Mouse (Mus musculus): Measurements from ENCODE around the gene C530008M17Rik. TPM values are rescaled to one million over a fixed set of nuclear protein-coding genes. Genes with fewer than 3 reads are reported as not detected.
A peak's percentile ranks its signal among the peaks of the same experiment; 100 is the strongest.

The C530008M17Rik gene
- total RNA-seq, 1 experiment from 2014 or later, result 2.8 TPM

- ATAC-seq (replicated peaks in 1 of 2; ENCODE audit: insufficient read depth in 1 of 2, low FRiP score in 2 of 2, low TSS enrichment in 1 of 2, low read depth in 1 of 2, poor library complexity in 2 of 2, severe bottlenecking in 2 of 2), result no peak
Measured at GRCm38 (mm10) chr5:76733055-76733641, 76.8 kb downstream of the C530008M17Rik start.

DNA sequence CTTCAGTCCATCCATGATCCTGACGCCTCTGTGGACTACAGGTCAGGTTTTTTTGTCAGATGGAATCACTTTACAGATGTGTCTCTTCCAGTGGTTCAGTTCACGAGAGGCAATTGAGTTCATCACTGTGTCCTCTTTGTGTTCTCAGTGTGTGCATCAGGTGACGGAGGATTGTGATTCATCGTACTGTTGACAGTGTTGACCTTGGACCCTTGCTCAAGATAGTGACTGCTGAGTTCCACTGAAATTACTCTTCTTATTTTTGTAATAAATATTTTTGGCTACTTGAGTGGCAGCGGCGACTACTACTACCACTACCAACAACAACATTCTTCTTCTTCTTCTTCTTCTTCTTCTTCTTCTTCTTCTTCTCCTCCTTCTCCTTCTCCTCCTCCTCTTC is 85.2 kb downstream of the C530008M17Rik start:
- no peak for ATAC-seq (replicated peaks in 1 of 2; ENCODE audit: insufficient read depth in 1 of 2, low FRiP score in 2 of 2, low TSS enrichment in 1 of 2, low read depth in 1 of 2, poor library complexity in 2 of 2, severe bottlenecking in 2 of 2)

DNA sequence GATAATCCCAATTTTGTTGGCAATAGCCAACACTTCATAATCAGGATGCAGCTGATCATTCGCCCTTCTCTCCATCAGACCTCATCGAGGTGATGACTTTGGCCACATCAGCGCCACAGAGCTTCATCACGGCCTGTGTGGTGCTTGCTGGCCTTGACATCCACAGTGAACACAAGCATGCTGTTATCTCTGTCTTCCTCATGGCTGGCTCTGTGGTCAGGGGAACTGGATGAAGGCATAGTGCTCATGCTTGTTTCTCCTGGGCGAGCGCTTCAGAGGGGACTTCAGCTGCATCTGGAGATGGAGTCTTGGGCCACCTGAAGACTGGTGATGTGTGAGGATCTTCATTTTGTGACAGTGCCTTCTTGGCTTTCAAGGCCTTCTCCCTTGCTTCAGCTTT is 85.8 kb downstream of the C530008M17Rik start:
- ATAC-seq (replicated peaks in 1 of 2; ENCODE audit: insufficient read depth in 1 of 2, low FRiP score in 2 of 2, low TSS enrichment in 1 of 2, low read depth in 1 of 2, poor library complexity in 2 of 2, severe bottlenecking in 2 of 2), result no peak

- no peak for ATAC-seq (replicated peaks in 1 of 2; ENCODE audit: insufficient read depth in 1 of 2, low FRiP score in 2 of 2, low TSS enrichment in 1 of 2, low read depth in 1 of 2, poor library complexity in 2 of 2, severe bottlenecking in 2 of 2)
Measured at GRCm38 (mm10) chr5:76744737-76745209, 88.5 kb downstream of the C530008M17Rik start.

DNA sequence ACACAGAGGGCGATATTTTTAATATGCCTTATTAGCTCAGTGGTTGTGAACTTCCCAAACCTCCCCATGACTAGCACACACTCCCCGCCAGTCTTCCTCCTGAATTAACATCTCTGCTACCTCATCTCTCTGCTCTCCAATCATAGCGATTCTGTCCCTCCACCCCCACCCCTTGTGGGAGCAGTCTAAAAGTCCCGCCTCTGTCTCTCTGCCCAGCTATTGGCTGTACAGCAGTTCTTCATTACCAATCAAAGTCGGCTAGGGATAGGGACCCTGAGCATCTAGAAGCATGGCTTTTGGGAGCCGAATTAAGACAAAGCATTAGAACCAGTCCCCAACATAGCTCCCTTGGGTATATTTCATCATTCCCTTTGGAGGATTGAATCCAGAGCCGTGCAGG is 91.5 kb downstream of the C530008M17Rik start:
- ATAC-seq (replicated peaks in 1 of 2; ENCODE audit: insufficient read depth in 1 of 2, low FRiP score in 2 of 2, low TSS enrichment in 1 of 2, low read depth in 1 of 2, poor library complexity in 2 of 2, severe bottlenecking in 2 of 2), result no peak

GRCm38 (mm10) chr5:76752351-76752750 is 96.0 kb downstream of the C530008M17Rik start:
- ATAC-seq (replicated peaks in 1 of 2; ENCODE audit: insufficient read depth in 1 of 2, low FRiP score in 2 of 2, low TSS enrichment in 1 of 2, low read depth in 1 of 2, poor library complexity in 2 of 2, severe bottlenecking in 2 of 2), result no peak

DNA sequence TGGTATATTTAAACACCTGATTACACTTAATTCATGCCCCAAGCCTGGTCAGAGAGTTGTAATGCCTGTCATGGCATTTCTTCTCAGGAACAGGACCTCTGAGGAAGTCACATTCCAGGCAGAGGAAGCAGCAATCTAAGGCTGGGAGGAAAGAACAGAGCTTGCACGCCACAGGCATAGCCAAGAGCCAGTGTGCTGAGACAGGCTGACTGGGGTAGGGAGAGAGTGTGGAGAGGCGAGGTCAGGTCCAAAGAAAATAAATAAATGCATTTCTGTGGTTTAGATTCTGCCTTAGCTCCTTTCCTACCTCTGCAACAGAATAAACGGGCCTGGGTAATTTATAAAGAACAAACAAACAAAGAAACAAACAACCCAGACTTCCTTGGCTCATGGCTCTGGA is 104.0 kb downstream of the C530008M17Rik start:
- ATAC-seq (replicated peaks in 1 of 2; ENCODE audit: insufficient read depth in 1 of 2, low FRiP score in 2 of 2, low TSS enrichment in 1 of 2, low read depth in 1 of 2, poor library complexity in 2 of 2, severe bottlenecking in 2 of 2), result no peak

DNA sequence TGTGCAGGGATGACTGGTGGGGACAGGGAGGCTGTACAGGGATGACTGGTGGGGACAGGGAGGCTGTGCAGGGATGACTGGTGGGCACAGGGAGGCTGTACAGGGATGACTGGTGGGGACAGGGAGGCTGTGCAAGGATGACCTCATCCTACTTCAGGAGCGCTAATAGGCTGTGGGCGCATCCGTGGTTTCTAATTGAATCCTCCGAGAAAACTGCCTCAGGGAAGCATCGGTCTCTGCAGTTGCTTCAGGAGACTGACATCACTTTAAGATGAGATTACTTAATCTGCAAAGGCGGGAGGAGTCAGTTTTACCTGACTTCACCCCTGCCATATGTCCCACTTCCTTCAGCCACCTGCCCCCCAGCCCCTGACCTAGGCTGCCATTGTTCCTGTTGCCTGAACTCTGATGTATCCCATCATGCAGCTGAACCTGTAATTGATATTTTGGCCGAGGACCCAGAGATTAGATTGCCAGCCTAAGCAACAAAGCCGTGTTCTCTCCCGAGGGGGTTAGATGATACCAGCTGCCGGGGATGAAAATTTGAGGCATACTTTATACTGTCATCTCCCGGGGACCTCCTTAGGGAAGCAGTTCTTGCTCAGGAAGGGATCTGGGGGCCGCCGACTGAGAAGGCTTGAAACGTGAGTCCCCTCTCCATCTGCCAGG is 105.9 kb downstream of the C530008M17Rik start:
- ATAC-seq (replicated peaks in 1 of 2; ENCODE audit: insufficient read depth in 1 of 2, low FRiP score in 2 of 2, low TSS enrichment in 1 of 2, low read depth in 1 of 2, poor library complexity in 2 of 2, severe bottlenecking in 2 of 2), result no peak

DNA sequence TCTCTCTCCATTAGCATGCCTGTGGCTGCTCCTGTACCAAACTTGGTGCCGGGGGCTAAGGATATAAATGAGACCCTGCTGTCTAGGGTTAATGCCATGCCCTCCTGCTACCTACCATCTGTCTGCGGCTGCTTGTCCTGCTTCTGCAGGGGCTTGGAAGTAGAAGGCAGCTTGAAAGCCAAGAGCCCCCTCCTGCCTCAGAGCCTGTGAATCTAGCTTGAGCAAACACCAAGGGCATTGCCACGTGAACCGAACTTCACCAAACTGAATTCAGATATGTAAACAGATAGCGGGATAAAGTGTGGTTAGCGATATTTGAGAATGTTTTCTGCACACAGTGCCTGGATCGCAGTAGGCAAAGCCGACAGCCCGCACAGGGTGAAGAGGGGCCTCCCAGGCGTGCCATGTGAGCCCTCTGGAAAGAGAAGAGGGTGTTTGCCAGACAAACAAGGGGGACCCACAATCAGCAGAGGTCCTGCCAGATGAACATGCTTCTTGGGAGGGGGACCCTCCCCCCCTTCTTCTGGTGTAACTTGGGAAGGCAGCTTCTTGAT is 106.9 kb downstream of the C530008M17Rik start:
- ATAC-seq (replicated peaks in 1 of 2; ENCODE audit: insufficient read depth in 1 of 2, low FRiP score in 2 of 2, low TSS enrichment in 1 of 2, low read depth in 1 of 2, poor library complexity in 2 of 2, severe bottlenecking in 2 of 2), result no peak

GRCm38 (mm10) chr5:76763731-76764130 is 107.4 kb downstream of the C530008M17Rik start:
- no peak for ATAC-seq (replicated peaks in 1 of 2; ENCODE audit: insufficient read depth in 1 of 2, low FRiP score in 2 of 2, low TSS enrichment in 1 of 2, low read depth in 1 of 2, poor library complexity in 2 of 2, severe bottlenecking in 2 of 2)

DNA sequence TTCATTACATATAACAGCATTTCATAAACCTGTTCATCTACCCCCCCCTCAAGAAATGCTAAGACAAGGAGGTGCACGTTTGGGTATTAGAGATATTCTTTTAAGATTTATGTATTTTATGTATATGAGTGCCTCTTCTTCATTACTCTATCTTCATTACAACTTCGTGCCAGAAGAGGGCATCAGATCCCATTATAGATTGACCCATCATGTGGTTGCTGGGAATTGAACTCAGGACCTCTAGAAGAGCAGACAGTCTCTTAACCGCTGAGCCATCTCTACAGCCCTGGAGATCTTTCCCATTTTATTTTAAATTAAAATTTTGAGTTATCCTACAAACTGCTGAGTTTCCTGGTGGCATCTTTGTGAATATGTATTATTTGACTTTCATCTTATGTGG is 112.7 kb downstream of the C530008M17Rik start:
- ATAC-seq (replicated peaks in 1 of 2; ENCODE audit: insufficient read depth in 1 of 2, low FRiP score in 2 of 2, low TSS enrichment in 1 of 2, low read depth in 1 of 2, poor library complexity in 2 of 2, severe bottlenecking in 2 of 2), result no peak

DNA sequence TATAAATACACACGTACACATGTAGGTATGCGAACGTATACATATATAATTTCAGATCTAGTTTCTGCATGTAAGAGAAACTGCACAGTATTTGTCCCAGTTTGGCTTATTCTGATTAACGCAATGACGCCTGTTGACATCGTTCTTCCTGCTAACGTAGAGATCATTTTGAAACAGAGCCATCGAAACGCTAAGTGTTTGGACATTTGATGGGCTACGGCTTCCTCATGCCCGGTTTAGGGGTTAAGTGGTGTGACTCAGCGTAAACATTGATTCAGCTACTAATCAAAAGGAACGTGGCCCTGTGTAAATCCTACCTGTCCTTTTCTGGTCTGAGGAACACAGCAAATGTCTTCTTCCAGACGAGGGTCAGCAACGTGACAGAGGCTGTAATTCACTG is 113.3 kb downstream of the C530008M17Rik start:
- ATAC-seq (replicated peaks in 1 of 2; ENCODE audit: insufficient read depth in 1 of 2, low FRiP score in 2 of 2, low TSS enrichment in 1 of 2, low read depth in 1 of 2, poor library complexity in 2 of 2, severe bottlenecking in 2 of 2), result peak in 1 of 2 experiments; percentile 51; a peak in 1 of 4 replicates

GRCm38 (mm10) chr5:76771371-76771770 is 115.1 kb downstream of the C530008M17Rik start:
- ATAC-seq (replicated peaks in 1 of 2; ENCODE audit: insufficient read depth in 1 of 2, low FRiP score in 2 of 2, low TSS enrichment in 1 of 2, low read depth in 1 of 2, poor library complexity in 2 of 2, severe bottlenecking in 2 of 2), result no peak

DNA sequence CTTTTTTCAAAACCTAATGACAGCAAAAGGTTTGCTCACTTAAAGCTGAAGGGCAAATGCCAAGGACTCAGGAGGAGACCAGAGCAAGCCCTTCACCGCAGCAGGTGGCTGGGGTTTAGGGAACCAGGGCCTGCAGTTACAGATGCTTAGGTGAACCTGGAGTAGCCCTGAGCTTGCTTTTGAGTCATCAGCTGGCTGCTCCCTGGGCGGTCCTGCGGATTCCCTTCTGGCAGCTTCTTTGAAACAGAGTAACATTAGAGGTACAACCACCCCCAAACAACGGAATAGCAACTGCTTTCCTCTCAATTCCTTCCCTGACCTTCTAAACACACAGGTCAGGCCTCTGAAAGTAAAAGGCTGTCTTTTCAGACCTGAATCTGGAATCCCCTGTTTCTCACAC is 116.5 kb downstream of the C530008M17Rik start:
- ATAC-seq (replicated peaks in 1 of 2; ENCODE audit: insufficient read depth in 1 of 2, low FRiP score in 2 of 2, low TSS enrichment in 1 of 2, low read depth in 1 of 2, poor library complexity in 2 of 2, severe bottlenecking in 2 of 2), result no peak

GRCm38 (mm10) chr5:76773492-76774158 is 117.3 kb downstream of the C530008M17Rik start:
- no peak for ATAC-seq (replicated peaks in 1 of 2; ENCODE audit: insufficient read depth in 1 of 2, low FRiP score in 2 of 2, low TSS enrichment in 1 of 2, low read depth in 1 of 2, poor library complexity in 2 of 2, severe bottlenecking in 2 of 2)

DNA sequence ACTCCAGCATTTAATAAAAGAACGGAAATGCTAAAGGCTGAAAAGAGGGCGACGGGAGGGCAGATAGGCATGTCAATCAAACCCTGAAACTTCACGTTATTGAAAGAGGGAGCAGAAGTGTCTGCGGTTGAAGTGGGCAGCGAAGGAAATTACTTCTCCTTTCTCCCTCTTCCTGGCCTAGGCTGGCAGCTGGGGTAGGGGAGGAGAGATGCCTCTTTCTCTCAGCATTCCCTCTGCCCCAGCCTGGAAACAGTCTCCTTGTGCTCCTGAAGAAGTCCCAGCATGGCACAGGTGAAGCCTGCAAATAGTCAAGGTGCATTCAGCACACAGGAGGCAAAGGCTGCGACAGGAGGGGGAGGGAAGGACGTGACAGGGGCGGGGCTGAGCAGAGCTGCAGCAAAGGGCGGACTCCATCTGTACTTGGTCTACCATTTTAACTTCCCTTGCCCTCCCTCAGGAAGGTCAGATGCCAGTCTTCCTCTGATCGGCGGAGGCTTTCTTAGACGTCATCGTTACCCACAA is 122.8 kb downstream of the C530008M17Rik start:
- ATAC-seq (replicated peaks in 1 of 2; ENCODE audit: insufficient read depth in 1 of 2, low FRiP score in 2 of 2, low TSS enrichment in 1 of 2, low read depth in 1 of 2, poor library complexity in 2 of 2, severe bottlenecking in 2 of 2), result peak; percentile 83 to 93

GRCm38 (mm10) chr5:76781943-76782342 is 125.6 kb downstream of the C530008M17Rik start:
- no peak for ATAC-seq (replicated peaks in 1 of 2; ENCODE audit: insufficient read depth in 1 of 2, low FRiP score in 2 of 2, low TSS enrichment in 1 of 2, low read depth in 1 of 2, poor library complexity in 2 of 2, severe bottlenecking in 2 of 2)
